Mouse (Mus musculus) ES-E14 (cell line): ENCODE data around the gene Calhm5. TPM values are rescaled to one million over a fixed set of nuclear protein-coding genes. Genes with fewer than 3 reads are reported as not detected.

Experiments
- DNase-seq: peaks from one replicate; pipeline ENCODE4 v3.0.0-alpha.2; 2013; ENCODE audit warnings: low read depth, low spot score
- H3K27ac ChIP-seq: 2 replicates; pipeline ENCODE4 v1.5.1; 2012; ENCODE audit warnings: low read depth, mild to moderate bottlenecking, low read length, moderate library complexity, mixed read lengths; ENCODE audit not compliant: poor library complexity, insufficient read depth, severe bottlenecking
- H3K36me3 ChIP-seq: 2 replicates; pipeline ENCODE4 v1.6.1; 2012; ENCODE audit warnings: mild to moderate bottlenecking, low read length, moderate library complexity, mixed read lengths; ENCODE audit not compliant: control insufficient read depth, poor library complexity, insufficient read depth, severe bottlenecking
- H3K4me1 ChIP-seq, 2 experiments: fragments of 150-350 bp in 1 of 2; sonication (generic) in 1 of 2; 2 replicates each; pipeline ENCODE4 v1.6.1; 2012; ENCODE audit warnings: low read length in 2 of 2, mild to moderate bottlenecking in 1 of 2, mixed read lengths in 1 of 2; ENCODE audit not compliant: control insufficient read depth in 2 of 2, insufficient read depth in 2 of 2, poor library complexity in 1 of 2
- H3K4me3 ChIP-seq, 2 experiments: fragments of 150-350 bp in 1 of 2; sonication (generic) in 1 of 2; 2 replicates each; pipeline ENCODE4 v1.5.1; 2012; ENCODE audit warnings: low read length in 2 of 2, low read depth in 1 of 2, mild to moderate bottlenecking in 1 of 2, mixed read lengths in 1 of 2; ENCODE audit not compliant: insufficient read depth in 1 of 2, poor library complexity in 1 of 2, severe bottlenecking in 1 of 2
- H3K9ac ChIP-seq: 2 replicates; pipeline ENCODE4 v1.6.1; 2012; ENCODE audit warnings: low read depth, mild to moderate bottlenecking, low read length, mixed read lengths; ENCODE audit not compliant: poor library complexity, insufficient read depth, severe bottlenecking
- H3K9me3 ChIP-seq: fragments of 150-350 bp; sonication (generic); 2 replicates; pipeline ENCODE4 v1.6.1; 2012; ENCODE audit warnings: low read depth, mild to moderate bottlenecking, low read length; ENCODE audit not compliant: control insufficient read depth, insufficient read depth
- CHD2 ChIP-seq: IDR thresholded peaks from 2 replicates; pipeline ENCODE4 v1.6.1; 2014; ENCODE audit warnings: mild to moderate bottlenecking, low read depth, low read length, inconsistent platforms
- HCFC1 ChIP-seq: IDR thresholded peaks from 2 replicates; pipeline ENCODE4 v1.6.1; 2012; ENCODE audit warnings: low read length, inconsistent platforms, borderline replicate concordance; ENCODE audit not compliant: insufficient read depth
- MAFK ChIP-seq: IDR thresholded peaks from 2 replicates; pipeline ENCODE4 v1.6.1; 2014; ENCODE audit warnings: mild to moderate bottlenecking, low read depth, low read length, inconsistent platforms; ENCODE audit not compliant: insufficient read depth
- ZC3H11A ChIP-seq: IDR thresholded peaks from 2 replicates; pipeline ENCODE4 v1.6.1; 2012; ENCODE audit warnings: low read depth, mild to moderate bottlenecking, inconsistent platforms, low read length, borderline replicate concordance
- ZNF384 ChIP-seq: IDR thresholded peaks from 2 replicates; pipeline ENCODE4 v1.6.1; 2012; ENCODE audit warnings: low read depth, low read length, inconsistent platforms
- in situ Hi-C, 2 experiments: fragments of 600-800 bp; cut with MboI; formaldehyde crosslinking; loops; one replicate each; pipeline ENCODE4 v1.15.1; 2025; ENCODE audit warnings: low sequenced_read_pairs in 2 of 2, inconsistent platforms in 1 of 2; ENCODE audit not compliant: unreplicated experiment in 2 of 2
- total RNA-seq: library from RNA; depleted of rRNA; stranded (reverse); fragments of 300-350 nt; gene quantifications from 2 replicates; pipeline ENCODE4 v1.2.3, GENCODE M21; 2012

Calhm5 gene
- total RNA-seq, 1 experiment, result 1.6 TPM

- DNase-seq, result no peak
- no peaks in the 10 kb centered on the region for H3K9me3 ChIP-seq
- in situ Hi-C loops, result no loop called here
- no peak overlapping the region for H3K27ac ChIP-seq
- peaks cover 0 to 2% of the 10 kb centered on the region in 2 experiments; a peak in 1 of 4 replicates for H3K4me1 ChIP-seq
- no peaks in the 10 kb centered on the region for H3K36me3 ChIP-seq
- no peak overlapping the region for H3K4me3 ChIP-seq
- TF ChIP-seq ZC3H11A (no peak), CHD2 (no peak), ZNF384 (no peak), MAFK (no peak), HCFC1 (no peak)
- no peak overlapping the region for H3K9ac ChIP-seq
Observed at GRCm38 (mm10) chr10:34131356-34131755, 35.0 kb upstream of the Calhm5 start.

DNA sequence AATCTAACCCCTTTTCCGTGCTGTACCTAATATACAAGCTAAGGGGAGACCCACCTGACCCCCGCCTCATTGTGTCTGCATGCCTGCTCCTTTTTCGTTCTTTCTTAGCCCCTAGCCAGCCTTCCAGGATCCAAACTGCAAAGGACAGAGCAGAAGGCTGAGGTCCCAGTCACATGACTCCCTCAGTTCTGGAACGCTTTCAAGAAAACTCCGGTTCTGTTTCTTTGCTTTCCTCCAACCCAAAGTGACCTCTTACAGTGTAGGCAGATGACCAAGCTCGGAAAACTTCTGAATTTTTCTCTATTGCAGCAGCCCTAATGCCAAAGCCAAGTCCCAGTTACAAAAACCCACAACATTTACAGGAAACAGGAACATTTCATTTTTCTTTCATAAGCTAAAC, 32.1 kb upstream of the Calhm5 start:
- in situ Hi-C loops, result no loop called here

DNA sequence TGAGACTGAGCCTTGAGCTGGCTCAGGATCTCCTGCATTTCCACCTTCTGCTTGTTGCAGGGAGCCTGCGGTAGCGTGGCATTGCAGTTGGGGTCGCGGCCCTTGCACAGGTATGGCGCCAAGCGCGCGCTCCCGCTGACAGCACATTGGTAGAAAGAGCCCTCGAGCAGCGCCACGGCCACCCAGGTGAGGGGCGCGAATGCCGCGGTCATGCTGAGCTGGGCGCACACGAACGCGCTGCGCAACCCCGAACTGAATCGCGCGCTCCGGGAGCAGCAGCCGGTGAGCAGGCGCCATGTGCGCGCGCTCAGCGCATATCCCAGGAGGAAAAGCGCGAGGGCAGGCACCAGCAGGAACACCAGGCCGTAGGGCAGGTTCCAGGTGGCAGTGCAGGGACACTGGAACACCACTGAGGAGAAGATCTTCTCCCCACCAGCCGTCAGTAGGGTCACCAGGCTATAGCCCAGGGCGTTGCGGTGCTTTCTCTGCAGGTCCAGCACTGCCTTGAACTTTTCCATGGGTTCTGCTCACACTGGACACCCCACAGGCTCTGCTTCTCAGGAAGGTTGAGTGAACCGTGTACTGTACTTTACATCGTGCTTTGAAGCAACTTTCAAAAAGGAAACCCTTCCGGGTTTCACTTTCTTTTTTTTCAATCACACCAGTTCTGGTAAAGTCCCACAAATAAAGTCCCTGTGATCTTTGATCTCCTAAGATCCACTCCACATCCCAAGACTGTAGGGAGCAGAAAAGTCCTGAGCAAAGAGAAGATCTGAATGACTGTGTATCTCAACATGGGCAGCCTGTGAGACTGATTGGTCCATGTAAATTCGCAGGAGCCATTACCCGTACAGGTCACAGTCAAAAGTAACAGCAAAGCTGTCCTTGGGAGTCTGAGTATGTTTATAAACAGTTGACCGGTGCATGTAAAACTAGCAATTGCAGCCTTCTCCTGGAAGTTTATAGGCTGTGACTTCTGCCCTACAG, 31.4 kb upstream of the Calhm5 start, which contains the start of gene Calhm6:
TSS of gene Calhm6 (minus strand) at position 593 of the 987 bp plus-strand sequence.
- TF ChIP-seq ZNF384 (no peak), ZC3H11A (no peak), HCFC1 (peak; percentile 22; the same call in 1 of the 2 replicates), CHD2 (no peak), MAFK (no peak)
- in situ Hi-C loops, result no loop called here
- no peaks in the 10 kb centered on the region for H3K9me3 ChIP-seq
- H3K36me3 ChIP-seq, result no peaks in the 10 kb centered on the region
- peak within 1 kb of the TSS; percentile 8 for H3K9ac ChIP-seq
- peak; percentile 48 for DNase-seq
- H3K4me1 ChIP-seq, result peaks cover 0 to 2% of the 10 kb centered on the region in 2 experiments; a peak in 1 of 4 replicates
- no peak within 1 kb of the TSS for H3K27ac ChIP-seq
- peak within 1 kb of the TSS; percentile 51 to 66 for H3K4me3 ChIP-seq

More for the DNA sequence above, 32.1 kb upstream of the Calhm5 start:
- TF ChIP-seq MAFK (no peak), ZNF384 (no peak), ZC3H11A (no peak), CHD2 (no peak), HCFC1 (no peak)
- Histone ChIP-seq H3K4me3 (no peak overlapping the region), H3K4me1 (peaks cover 0 to 2% of the 10 kb centered on the region in 2 experiments; a peak in 1 of 4 replicates), H3K9me3 (no peaks in the 10 kb centered on the region), H3K36me3 (no peaks in the 10 kb centered on the region), H3K27ac (no peak overlapping the region), H3K9ac (no peak overlapping the region)
- no peak for DNase-seq

DNA sequence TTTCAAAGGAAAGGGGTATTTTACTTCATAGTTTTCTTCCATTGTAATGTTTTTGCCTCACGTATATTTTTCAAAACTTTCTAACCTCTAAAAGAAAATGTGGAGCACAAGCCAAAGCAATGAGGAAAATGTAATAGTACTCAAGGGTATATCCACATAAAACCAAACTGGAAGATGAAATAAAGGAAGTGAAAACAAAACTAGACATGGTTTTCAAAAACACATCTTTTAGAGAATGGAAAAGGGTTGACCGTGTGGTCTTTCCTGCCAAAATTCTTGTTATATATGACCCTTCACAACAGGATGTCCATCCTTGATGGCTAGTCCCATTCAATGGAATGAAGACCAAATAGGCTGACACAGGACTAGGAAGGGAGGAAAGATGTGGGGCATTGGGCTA, 22.1 kb upstream of the Calhm5 start:
- no peak for DNase-seq
- in situ Hi-C loops, result no loop called here
- H3K4me3 ChIP-seq, result no peak overlapping the region
- no peaks in the 10 kb centered on the region for H3K4me1 ChIP-seq
- no peak overlapping the region for H3K9ac ChIP-seq
- TF ChIP-seq MAFK, result no peak
- TF ChIP-seq HCFC1, result no peak
- no peak for TF ChIP-seq ZNF384
- no peak for TF ChIP-seq CHD2
- no peak for TF ChIP-seq ZC3H11A
- H3K36me3 ChIP-seq, result no peaks in the 10 kb centered on the region
- H3K27ac ChIP-seq, result no peak overlapping the region
- no peaks in the 10 kb centered on the region for H3K9me3 ChIP-seq
